Mouse (Mus musculus): ENCODE measurements around the gene S100a14. TPM values are rescaled to one million over a fixed set of nuclear protein-coding genes. Genes with fewer than 3 reads are reported as not detected.

S100a14 gene
- polyA plus RNA-seq, 1 experiment, result not detected

DNA sequence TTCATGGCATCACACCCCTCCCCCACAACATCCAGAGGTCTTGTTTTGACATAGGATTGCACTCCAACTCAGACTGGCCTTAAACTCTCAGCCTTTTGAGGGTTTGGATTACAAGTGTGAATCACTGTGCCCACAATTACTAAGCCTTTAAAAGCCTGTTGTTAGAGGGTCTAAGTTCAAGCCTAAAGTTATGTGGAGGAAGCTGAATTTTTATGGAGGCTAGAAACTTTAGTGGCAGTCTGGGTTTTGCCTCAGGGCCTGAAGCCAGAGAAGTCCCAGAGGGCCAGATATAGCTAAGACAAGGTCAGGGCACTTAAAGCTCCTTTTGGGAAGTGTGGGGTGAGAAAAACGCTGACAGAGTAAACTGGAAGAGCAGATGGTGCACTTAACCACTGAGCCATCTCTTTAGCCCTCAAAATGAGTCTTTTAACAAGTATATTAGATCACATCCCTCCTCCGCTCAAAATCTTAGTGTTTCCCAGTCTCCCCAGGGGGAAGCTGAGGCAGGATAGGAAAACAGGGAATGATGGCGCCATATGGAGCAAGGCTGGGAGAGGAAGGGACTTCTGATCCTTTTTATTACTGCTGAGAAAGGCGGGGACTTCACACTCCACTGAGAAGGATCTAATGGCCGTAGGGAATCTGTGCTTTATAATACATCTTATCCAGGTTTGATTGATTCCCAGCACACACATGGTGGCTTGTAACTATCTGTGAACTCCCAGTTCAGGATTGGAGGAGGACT, 23.2 kb downstream of the S100a14 start:
- Histone ChIP-seq H3K4me3 (ENCODE audit: insufficient read depth, low read depth, low read length) (no peak overlapping the region), H3K27ac (replicated peaks; ENCODE audit: low read depth, low read length) (no peak overlapping the region), H3K4me1 (ENCODE audit: control insufficient read depth, insufficient read depth, insufficient read length, low read length) (peaks cover 3% of the 10 kb centered on the region; the same call in 1 of the 2 replicates)

GRCm38 (mm10) chr3:90550421-90550790, 23.8 kb downstream of the S100a14 start:
- Histone ChIP-seq H3K4me3 (ENCODE audit: insufficient read depth, low read depth, low read length) (no peak overlapping the region), H3K27ac (replicated peaks; ENCODE audit: low read depth, low read length) (no peak overlapping the region), H3K4me1 (ENCODE audit: control insufficient read depth, insufficient read depth, insufficient read length, low read length) (peaks cover 3% of the 10 kb centered on the region; the same call in 1 of the 2 replicates)

DNA sequence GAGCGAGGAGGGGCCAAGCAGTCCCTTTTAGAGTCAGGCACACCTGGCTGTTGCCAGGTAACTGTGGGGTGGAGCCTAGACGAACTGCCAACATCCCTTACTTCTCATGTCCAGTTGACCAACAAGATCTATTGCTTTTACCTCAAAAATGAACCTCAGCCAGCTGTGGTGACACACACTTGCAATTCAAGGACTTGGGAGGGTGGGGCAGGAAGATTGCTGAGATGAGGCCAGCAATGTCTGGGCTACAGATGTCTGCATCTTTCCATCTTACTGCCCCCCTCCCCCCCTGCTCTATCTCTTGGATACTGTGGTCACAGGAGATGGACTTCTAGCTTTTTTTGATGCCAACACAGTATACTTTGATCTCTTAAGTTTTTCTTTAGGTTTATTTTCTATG, 25.6 kb downstream of the S100a14 start:
- peaks cover 3% of the 10 kb centered on the region for H3K4me1 ChIP-seq (ENCODE audit: control insufficient read depth, insufficient read depth, insufficient read length, low read length)
- H3K4me3 ChIP-seq (ENCODE audit: insufficient read depth, low read depth, low read length), result no peak overlapping the region
- no peak overlapping the region for H3K27ac ChIP-seq (replicated peaks; ENCODE audit: low read depth, low read length)

DNA sequence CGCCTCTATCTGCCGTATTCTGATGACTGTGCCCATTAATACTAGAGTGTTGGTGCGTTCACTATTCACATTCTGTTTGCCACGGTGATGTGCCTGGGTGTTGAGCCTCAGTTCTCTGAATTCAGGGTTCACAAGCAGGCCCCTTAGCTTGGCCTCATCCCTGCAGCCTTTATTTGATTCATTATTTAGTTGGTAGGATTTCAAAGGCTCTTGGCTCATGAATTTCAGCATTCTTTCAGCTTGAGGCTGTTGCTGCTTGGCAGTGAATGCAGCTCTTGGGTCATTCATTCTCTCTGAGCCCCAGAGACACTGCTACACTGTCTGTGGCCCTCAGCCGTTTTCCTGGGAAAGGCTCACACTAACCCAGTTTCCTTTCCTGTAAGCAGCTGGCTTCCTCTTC, 29.3 kb downstream of the S100a14 start:
- H3K4me3 ChIP-seq (ENCODE audit: insufficient read depth, low read depth, low read length), result no peak overlapping the region
- H3K4me1 ChIP-seq (ENCODE audit: control insufficient read depth, insufficient read depth, insufficient read length, low read length), result no peaks in the 10 kb centered on the region; the same call in 1 of the 2 replicates
- H3K27ac ChIP-seq (replicated peaks; ENCODE audit: low read depth, low read length), result no peak overlapping the region

DNA sequence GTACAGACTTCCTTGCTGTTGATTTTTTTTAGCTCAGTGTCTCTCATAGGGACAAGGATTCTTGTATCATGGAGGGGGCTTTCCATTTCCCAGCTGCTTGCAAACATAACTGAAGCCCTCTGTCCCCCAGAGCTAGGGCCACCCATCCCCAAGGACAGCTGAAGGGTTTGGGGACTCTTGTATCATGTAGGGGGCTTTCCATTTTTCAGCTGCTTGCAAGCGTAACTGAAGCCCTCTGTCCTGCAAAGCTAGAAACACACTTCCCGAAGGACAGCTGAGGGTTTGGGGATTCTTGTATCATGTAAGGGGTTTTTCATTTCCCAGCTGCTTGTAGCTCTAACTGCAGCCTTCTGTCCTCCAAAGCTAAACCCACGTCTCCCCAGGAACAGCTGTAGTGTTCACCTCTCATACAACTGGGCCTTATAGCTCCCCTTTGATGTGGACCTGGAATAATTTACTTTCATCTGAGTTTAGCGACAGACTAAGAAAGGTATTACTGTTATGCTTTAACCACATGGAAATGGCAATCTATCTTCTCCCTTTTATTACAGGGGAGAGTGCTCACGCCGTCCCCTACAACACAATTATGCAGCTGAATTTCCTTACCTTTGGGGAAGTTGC, 33.5 kb downstream of the S100a14 start, which contains the start of gene S100a3:
S100a3 (plus strand) TSS at position 571 of the 621 bp plus-strand sequence.
- H3K27ac ChIP-seq (replicated peaks; ENCODE audit: low read depth, low read length), result no peak within 1 kb of the TSS
- H3K4me1 ChIP-seq (ENCODE audit: control insufficient read depth, insufficient read depth, insufficient read length, low read length), result no peaks in the 10 kb centered on the region; the same call in 1 of the 2 replicates
- no peak within 1 kb of the TSS for H3K4me3 ChIP-seq (ENCODE audit: insufficient read depth, low read depth, low read length)

GRCm38 (mm10) chr3:90574691-90575090, 48.0 kb downstream of the S100a14 start:
- H3K27ac ChIP-seq (replicated peaks; ENCODE audit: low read depth, low read length), result no peak overlapping the region
- H3K4me1 ChIP-seq (ENCODE audit: control insufficient read depth, insufficient read depth, insufficient read length, low read length), result no peaks in the 10 kb centered on the region
- H3K4me3 ChIP-seq (ENCODE audit: insufficient read depth, low read depth, low read length), result no peak overlapping the region

- Histone ChIP-seq H3K4me3 (ENCODE audit: insufficient read depth, low read depth, low read length) (no peak overlapping the region), H3K4me1 (ENCODE audit: control insufficient read depth, insufficient read depth, insufficient read length, low read length) (no peaks in the 10 kb centered on the region), H3K27ac (replicated peaks; ENCODE audit: low read depth, low read length) (no peak overlapping the region)
These were observed 48.7 kb downstream of the S100a14 start for GRCm38 (mm10) chr3:90575320-90575719.

DNA sequence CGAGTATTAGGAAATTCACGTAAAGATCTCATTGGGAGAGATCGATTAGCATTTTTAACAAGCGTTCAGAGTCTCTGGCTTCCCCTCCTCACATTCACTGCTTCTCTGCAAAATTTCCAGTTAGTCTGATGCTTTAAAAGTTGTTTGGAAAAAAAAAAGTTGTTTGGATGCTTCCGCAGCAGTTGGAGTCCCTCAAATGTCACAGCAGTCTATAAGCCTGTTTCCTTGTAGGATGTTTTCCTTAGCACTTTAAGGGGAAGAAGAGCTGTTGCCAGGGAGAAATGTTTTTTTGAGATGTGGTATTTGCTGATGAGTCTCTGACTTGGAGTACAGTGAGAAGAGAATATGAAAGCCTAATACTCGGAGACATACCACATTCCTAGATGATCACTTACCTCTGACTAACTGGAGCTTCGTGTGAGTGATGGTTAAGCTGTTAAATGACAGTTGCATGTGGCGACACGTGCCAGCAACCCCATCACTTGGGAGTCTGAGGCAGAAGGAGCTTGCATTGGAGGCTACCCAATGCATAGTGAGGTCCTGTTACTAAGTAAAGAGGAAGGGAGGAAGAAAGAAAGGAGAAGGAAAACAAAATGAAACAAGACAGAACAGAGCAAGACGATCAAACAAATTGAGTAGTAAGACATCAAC, 49.8 kb downstream of the S100a14 start:
- H3K4me1 ChIP-seq (ENCODE audit: control insufficient read depth, insufficient read depth, insufficient read length, low read length), result no peaks in the 10 kb centered on the region
- H3K4me3 ChIP-seq (ENCODE audit: insufficient read depth, low read depth, low read length), result no peak overlapping the region
- no peak overlapping the region for H3K27ac ChIP-seq (replicated peaks; ENCODE audit: low read depth, low read length)

Other genes starting within 250 kb of the S100a14 start
- gene Gatad2b, start 233.7 kb upstream of the S100a14 start, polyA plus RNA-seq (2012; ENCODE audit: insufficient read depth, insufficient read length, missing spikeins), result 14.7 and 22.0 TPM in 2 replicates
- gene Slc27a3, start 136.9 kb upstream of the S100a14 start, polyA plus RNA-seq (2012; ENCODE audit: insufficient read depth, insufficient read length, missing spikeins), result 0.52 and 2.1 TPM in 2 replicates
- gene Ints3, start 93.2 kb upstream of the S100a14 start, polyA plus RNA-seq (2012; ENCODE audit: insufficient read depth, insufficient read length, missing spikeins), result 12.6 and 13.2 TPM in 2 replicates
- gene Npr1, start 61.0 kb upstream of the S100a14 start, polyA plus RNA-seq (2012; ENCODE audit: insufficient read depth, insufficient read length, missing spikeins), result 18.0 and 27.9 TPM in 2 replicates
- 30.2 and 30.6 TPM in 2 replicates for gene Ilf2, start 50.7 kb upstream of the S100a14 start, polyA plus RNA-seq (2012; ENCODE audit: insufficient read depth, insufficient read length, missing spikeins)
- gene Snapin, start 35.8 kb upstream of the S100a14 start, polyA plus RNA-seq (2012; ENCODE audit: insufficient read depth, insufficient read length, missing spikeins), result 55.5 and 71.6 TPM in 2 replicates
- gene Chtop, start 17.4 kb upstream of the S100a14 start, polyA plus RNA-seq (2012; ENCODE audit: insufficient read depth, insufficient read length, missing spikeins), result 39.6 and 51.2 TPM in 2 replicates
- gene S100a1, start 12.5 kb upstream of the S100a14 start, polyA plus RNA-seq (2012; ENCODE audit: insufficient read depth, insufficient read length, missing spikeins), result 1,535 and 1,745 TPM in 2 replicates
- gene S100a13, start 12.4 kb upstream of the S100a14 start, polyA plus RNA-seq (2012; ENCODE audit: insufficient read depth, insufficient read length, missing spikeins), result 385 and 454 TPM in 2 replicates
- gene S100a16, start 10.4 kb downstream of the S100a14 start, polyA plus RNA-seq (2012; ENCODE audit: insufficient read depth, insufficient read length, missing spikeins), result 86.6 and 89.4 TPM in 2 replicates
- gene S100a3, start 33.7 kb downstream of the S100a14 start, polyA plus RNA-seq (2012; ENCODE audit: insufficient read depth, insufficient read length, missing spikeins), result not detected in 2 replicates
- not detected in 2 replicates for gene S100a2, start 63.4 kb downstream of the S100a14 start, polyA plus RNA-seq (2012; ENCODE audit: insufficient read depth, insufficient read length, missing spikeins)
- not detected in 2 replicates for gene Gm42674, start 75.0 kb downstream of the S100a14 start, polyA plus RNA-seq (2012; ENCODE audit: insufficient read depth, insufficient read length, missing spikeins)
- 21.4 and 30.3 TPM in 2 replicates for gene S100a4, start 76.9 kb downstream of the S100a14 start, polyA plus RNA-seq (2012; ENCODE audit: insufficient read depth, insufficient read length, missing spikeins)
- gene S100a5, start 81.7 kb downstream of the S100a14 start, polyA plus RNA-seq (2012; ENCODE audit: insufficient read depth, insufficient read length, missing spikeins), result not detected in 2 replicates
- 192 and 232 TPM in 2 replicates for gene S100a6, start 86.0 kb downstream of the S100a14 start, polyA plus RNA-seq (2012; ENCODE audit: insufficient read depth, insufficient read length, missing spikeins)
- gene S100a7a, start 127.2 kb downstream of the S100a14 start, polyA plus RNA-seq (2012; ENCODE audit: insufficient read depth, insufficient read length, missing spikeins), result not detected in 2 replicates
- 14.6 and 14.8 TPM in 2 replicates for gene S100a8, start 142.1 kb downstream of the S100a14 start, polyA plus RNA-seq (2012; ENCODE audit: insufficient read depth, insufficient read length, missing spikeins)
- 16.2 and 18.2 TPM in 2 replicates for gene S100a9, start 168.9 kb downstream of the S100a14 start, polyA plus RNA-seq (2012; ENCODE audit: insufficient read depth, insufficient read length, missing spikeins)
- gene Pglyrp4, start 200.1 kb downstream of the S100a14 start, polyA plus RNA-seq (2012; ENCODE audit: insufficient read depth, insufficient read length, missing spikeins), result not detected in 2 replicates

Measured in brown adipose tissue, adult 24 weeks (tissue).